In the genomic region with DNA sequence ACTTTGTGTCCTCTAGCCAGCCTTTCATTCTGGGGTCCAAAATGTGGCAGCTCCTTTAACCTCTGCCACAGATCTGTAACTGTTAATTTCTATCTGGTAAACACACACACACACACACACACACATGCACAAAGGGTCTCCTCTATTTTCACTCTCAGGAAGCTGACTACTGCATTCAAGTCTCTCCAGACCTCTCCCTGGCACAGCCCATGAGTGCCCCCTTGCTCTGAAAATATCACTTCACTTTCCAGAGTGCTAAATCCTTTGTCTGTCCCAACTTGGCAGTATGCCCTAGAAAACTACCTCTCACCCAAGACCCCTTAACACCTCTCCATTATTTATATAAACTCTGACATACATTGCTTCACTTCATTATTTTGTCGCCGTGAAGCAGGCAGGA, we compare ENCODE assay signal across 37 mouse cellular contexts. TPM values are rescaled to one million over a fixed set of nuclear protein-coding genes. Genes with fewer than 3 reads are reported as not detected.
DNase-seq lines count a peak whose midpoint lies in the region; ATAC-seq and TF ChIP-seq lines count a peak whose summit lies in the region.
"Had no signal": no experiment of that assay in that cellular context is flagged by ENCODE, and none has a peak within 500 bp of the region (broad histone marks: within the 10 kb centered on the region; RNA-seq: fewer than 3 reads in every experiment).

No protein-coding gene starts in this region.

- DNase-seq in embryo, embryonic 11 days, result peak; percentile 1
- no peak for DNase-seq in embryo, embryonic 10.5 days (ENCODE audit: low spot score)
- DNase-seq in heart, adult 11 months, result peak; percentile 53
- no peak for DNase-seq in heart, adult 18-20 months
- peak; percentile 2 for DNase-seq in midbrain, postnatal 0 days (ENCODE audit: low spot score)
- DNase-seq in limb, embryonic 14.5 days (ENCODE audit: low spot score), result no peak
- DNase-seq in adrenal gland, adult 8-10 months, result no peak
- DNase-seq: adrenal gland, postnatal 14 days; cerebellum, adult 18-20 months; cerebellum, postnatal 14 days; gastrocnemius, postnatal 25 days; heart, adult 2 months; heart, postnatal 4 days; kidney, adult 9 months; kidney, postnatal 14 days; layer of hippocampus, adult 9-11 months; liver, embryonic 13.5 days; lung, adult 18-20 months; right cerebral cortex, adult 18-20 months; spleen, adult 18-20 months; thymus, postnatal 14 days had no signal

- no peak for TF ChIP-seq POLR2A in limb, embryonic 14.5 days (IDR thresholded peaks at IDR 0.05; ENCODE audit: borderline replicate concordance, extremely low read depth, insufficient read depth, insufficient read length)

- ATAC-seq in midbrain, postnatal 0 days (ENCODE audit: low FRiP score), result no peak
- no peak for ATAC-seq in midbrain, embryonic 15.5 days (replicated peaks)
- ATAC-seq in limb, embryonic 14.5 days (ENCODE audit: low FRiP score, low read depth), result peak; percentile 6; the same call in 1 of the 2 replicates
- ATAC-seq: intestine, embryonic 16.5 days; Patski had no signal

- H3K4me2 ChIP-seq in midbrain, postnatal 0 days (ENCODE audit: low read depth, low read length, poor library complexity, severe bottlenecking), result no peak overlapping the region
- H3K4me2 ChIP-seq in midbrain, embryonic 15.5 days, result no peak overlapping the region
- H3K4me2 ChIP-seq in limb, embryonic 14.5 days (replicated peaks; ENCODE audit: low read depth, low read length, severe bottlenecking), result no peak overlapping the region
- H3K4me2 ChIP-seq: embryonic facial prominence, embryonic 13.5 days; heart, embryonic 12.5 days; hindbrain, embryonic 13.5 days; limb, embryonic 15.5 days; liver, embryonic 13.5 days; midbrain, embryonic 12.5 days; neural tube, embryonic 15.5 days had no signal

- H3K27me3 ChIP-seq in midbrain, postnatal 0 days (ENCODE audit: insufficient read depth, low read length), result no peaks in the 10 kb centered on the region
- no peaks in the 10 kb centered on the region for H3K27me3 ChIP-seq in midbrain, embryonic 15.5 days (replicated peaks)
- H3K27me3 ChIP-seq in limb, embryonic 14.5 days (ENCODE audit: control insufficient read depth, insufficient read depth, low read length), result no peaks in the 10 kb centered on the region
- H3K27me3 ChIP-seq: embryonic facial prominence, embryonic 13.5 days; heart, embryonic 12.5 days; hindbrain, embryonic 13.5 days; limb, embryonic 15.5 days; liver, embryonic 13.5 days; midbrain, embryonic 12.5 days; neural tube, embryonic 15.5 days had no signal

- no peak overlapping the region for H3K9ac ChIP-seq in midbrain, postnatal 0 days (replicated peaks; ENCODE audit: low read length, poor library complexity, severe bottlenecking)
- H3K9ac ChIP-seq in midbrain, embryonic 15.5 days, result no peak overlapping the region
- no peak overlapping the region for H3K9ac ChIP-seq in limb, embryonic 14.5 days (ENCODE audit: low read depth, low read length, severe bottlenecking)
- H3K9ac ChIP-seq: embryonic facial prominence, embryonic 13.5 days; heart, embryonic 12.5 days; hindbrain, embryonic 13.5 days; limb, embryonic 15.5 days; liver, embryonic 13.5 days; midbrain, embryonic 12.5 days; neural tube, embryonic 15.5 days had no signal

- WGBS in midbrain, postnatal 0 days, result 66% methylated on average over 2 of the region's 2 CpGs
- WGBS in midbrain, embryonic 15.5 days, result 69% methylated on average over 2 of the region's 2 CpGs
- 56% methylated on average over 2 of the region's 2 CpGs for WGBS in limb, embryonic 14.5 days

- peak; percentile 34; the same call in 1 of the 2 replicates for TF ChIP-seq CTCF in midbrain, postnatal 0 days (IDR thresholded peaks at IDR 0.05)

- H3K4me3 ChIP-seq in midbrain, postnatal 0 days (ENCODE audit: low read depth, low read length), result no peak overlapping the region
- no peak overlapping the region for H3K4me3 ChIP-seq in midbrain, embryonic 15.5 days
- H3K4me3 ChIP-seq in limb, embryonic 14.5 days (replicated peaks; ENCODE audit: low read length), result no peak overlapping the region
- H3K4me3 ChIP-seq: embryonic facial prominence, embryonic 13.5 days; erythroblast, embryonic 14.5 days; heart, adult 2 months; heart, embryonic 12.5 days; hindbrain, embryonic 13.5 days; limb, embryonic 15.5 days; liver, embryonic 13.5 days; midbrain, embryonic 12.5 days; neural tube, embryonic 15.5 days had no signal

- no peak overlapping the region for H3K27ac ChIP-seq in midbrain, postnatal 0 days (ENCODE audit: low read depth, low read length)
- no peak overlapping the region for H3K27ac ChIP-seq in midbrain, embryonic 15.5 days
- no peak overlapping the region for H3K27ac ChIP-seq in limb, embryonic 14.5 days (replicated peaks; ENCODE audit: low read depth, low read length)
- H3K27ac ChIP-seq: embryonic facial prominence, embryonic 13.5 days; heart, adult 2 months; hindbrain, embryonic 13.5 days; limb, embryonic 15.5 days; liver, embryonic 13.5 days; midbrain, embryonic 12.5 days; neural tube, embryonic 15.5 days had no signal

- H3K4me1 ChIP-seq in midbrain, postnatal 0 days (ENCODE audit: insufficient read depth, low read length), result no peaks in the 10 kb centered on the region
- H3K4me1 ChIP-seq in midbrain, embryonic 15.5 days, result 0 out of 2 replicates have a peak, but pooled peaks cover 3% of the 10 kb centered on the region
- H3K4me1 ChIP-seq in limb, embryonic 14.5 days (ENCODE audit: control insufficient read depth, insufficient read depth, low read length), result no peaks in the 10 kb centered on the region
- H3K4me1 ChIP-seq: embryonic facial prominence, embryonic 13.5 days; heart, embryonic 12.5 days; hindbrain, embryonic 13.5 days; limb, embryonic 15.5 days; liver, embryonic 13.5 days; midbrain, embryonic 12.5 days; neural tube, embryonic 15.5 days had no signal

- H3K36me3 ChIP-seq in midbrain, postnatal 0 days (ENCODE audit: insufficient read depth, low read length), result no peaks in the 10 kb centered on the region
- no peaks in the 10 kb centered on the region for H3K36me3 ChIP-seq in midbrain, embryonic 15.5 days (replicated peaks)
- H3K36me3 ChIP-seq in limb, embryonic 14.5 days (ENCODE audit: control insufficient read depth, insufficient read depth, low read length), result no peaks in the 10 kb centered on the region
- H3K36me3 ChIP-seq: embryonic facial prominence, embryonic 13.5 days; heart, embryonic 12.5 days; hindbrain, embryonic 13.5 days; limb, embryonic 15.5 days; liver, embryonic 13.5 days; midbrain, embryonic 12.5 days; neural tube, embryonic 15.5 days had no signal

- H3K9me3 ChIP-seq in midbrain, postnatal 0 days (ENCODE audit: low read length), result no peaks in the 10 kb centered on the region
- H3K9me3 ChIP-seq in midbrain, embryonic 15.5 days, result no peaks in the 10 kb centered on the region
- H3K9me3 ChIP-seq in limb, embryonic 14.5 days (ENCODE audit: control insufficient read depth, low read length), result no peaks in the 10 kb centered on the region
- H3K9me3 ChIP-seq: embryonic facial prominence, embryonic 13.5 days; heart, embryonic 12.5 days; hindbrain, embryonic 13.5 days; limb, embryonic 15.5 days; liver, embryonic 13.5 days; midbrain, embryonic 12.5 days; neural tube, embryonic 15.5 days had no signal

RNA-seq across cellular contexts. Expression of a gene that starts 26.9 kb away (rescaled TPM):
- total RNA-seq in heart, adult 18-20 months (2021), result not detected
- total RNA-seq in midbrain, postnatal 0 days (2014; rRNA removed), result not detected in 2 replicates
- polyA plus RNA-seq in midbrain, postnatal 0 days (2015; fragmentation: Nextera tagmentation; extraction: Ambion mirVana), result not detected in 2 replicates
- not detected in 2 replicates for polyA plus RNA-seq in midbrain, embryonic 15.5 days (2015; fragmentation: Nextera tagmentation; extraction: Ambion mirVana)
- 0.06 TPM in 1 of 2 replicates, not detected in the other for polyA plus RNA-seq in limb, embryonic 14.5 days (2012; rRNA removed)
- not detected in 2 replicates for polyA plus RNA-seq in limb, embryonic 14.5 days (2014; fragmentation: Nextera tagmentation; extraction: Ambion mirVana)
- not detected for total RNA-seq in adrenal gland, adult 8-10 months (2022)
- total RNA-seq: adrenal gland, postnatal 14 days; gastrocnemius, postnatal 25 days; heart, adult 2 months; heart, postnatal 4 days; left cerebral cortex, postnatal 14 days; megakaryocyte, adult 5-6 weeks; MEL had no signal
- polyA plus RNA-seq: embryonic facial prominence, embryonic 13.5 days; erythroblast, embryonic 14.5 days; heart, adult 2 months; heart, embryonic 12.5 days; heart, postnatal 0 days; hindbrain, embryonic 13.5 days; intestine, embryonic 16.5 days; limb, embryonic 15.5 days; liver, embryonic 13.5 days; midbrain, embryonic 12.5 days; neural tube, embryonic 15.5 days; Patski; stomach, embryonic 16.5 days; urinary bladder, adult 2 months had no signal

Comparison
In these comparisons a context has a peak if more than half of its experiments do, and no peak if none do; other contexts are left out.
1. DNase-seq: peak in embryo, embryonic 11 days (single experiment), heart, adult 11 months (single experiment) and midbrain, postnatal 0 days (single experiment); none in embryo, embryonic 10.5 days (single experiment), heart, adult 18-20 months (0 of 2), limb, embryonic 14.5 days (single experiment) and adrenal gland, adult 8-10 months (single experiment).